Mouse (Mus musculus): ENCODE results near the gene Lamtor5.

DNA sequence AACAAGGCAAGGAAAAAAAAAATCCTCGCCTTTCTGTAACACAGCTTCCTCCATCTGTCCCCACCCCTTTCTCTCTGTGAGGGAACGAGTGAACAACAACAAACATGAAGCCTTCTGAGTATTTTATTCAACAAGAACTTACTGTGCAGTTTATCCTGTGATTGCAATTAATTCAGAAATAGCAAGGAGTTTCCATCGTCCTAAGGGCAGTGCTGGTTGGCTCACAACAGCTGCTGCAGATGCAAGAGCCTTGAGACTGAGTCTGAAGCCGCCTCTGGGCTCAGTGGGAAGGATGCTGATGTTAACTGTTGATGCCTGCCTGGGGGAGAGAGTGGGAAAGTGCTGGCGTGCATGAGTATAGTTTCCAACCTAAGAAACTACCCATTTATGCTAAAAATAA lies 20.7 kb upstream of the Lamtor5 start:
- TF ChIP-seq ZNF384 (IDR thresholded peaks at IDR 0.05; ENCODE audit: low read depth, low read length) (no peak), CHD2 (IDR thresholded peaks at IDR 0.05; ENCODE audit: low read depth, low read length) (no peak), HCFC1 (IDR thresholded peaks at IDR 0.05; ENCODE audit: borderline replicate concordance, insufficient read depth, low read length) (no peak), ZC3H11A (IDR thresholded peaks at IDR 0.05; ENCODE audit: borderline replicate concordance, low read depth, low read length) (no peak)
